Mouse (Mus musculus): Measurements from ENCODE around the gene Vmn1r88. TPM values are rescaled to one million over a fixed set of nuclear protein-coding genes. Genes with fewer than 3 reads are reported as not detected.
"Not testable (repeated sequence)": the region's sequence is repeated elsewhere in the genome, so short reads cannot be mapped to it uniquely, and the experiment has no call there.

Vmn1r88 gene
- not detected in 2 replicates for polyA plus RNA-seq (2016; fragmentation: Nextera tagmentation; extraction: Ambion mirVana)

DNA sequence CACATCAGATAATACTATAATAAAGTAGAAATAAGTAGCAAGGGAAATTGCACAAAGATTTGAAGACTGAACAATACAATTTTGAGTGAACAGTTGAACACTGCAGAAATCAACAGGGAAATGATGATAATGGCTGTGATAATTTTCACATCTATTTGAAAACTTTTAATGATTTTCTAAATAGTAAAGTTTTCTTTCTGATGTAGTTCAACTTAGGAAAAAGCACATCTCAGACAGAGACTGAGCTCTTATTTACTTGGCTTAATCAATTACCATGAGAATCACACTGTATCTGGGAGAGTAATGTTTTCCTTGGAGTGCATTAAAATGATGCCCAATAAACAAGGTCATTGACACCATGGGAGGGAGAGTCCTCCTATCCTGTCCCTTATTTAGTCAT is at the start of gene Vmn1r88:
Vmn1r88 (plus strand) TSS at position 301 of the 400 bp plus-strand sequence.
- ATAC-seq (ENCODE audit: low FRiP score, low read depth) = no peak
- Histone ChIP-seq H3K4me1 (no peaks in the 10 kb centered on the region), H3K36me3 (no peaks in the 10 kb centered on the region), H3K27ac (no peak within 1 kb of the TSS), H3K9me3 (no peaks in the 10 kb centered on the region; the same call in 1 of the 2 replicates), H3K9ac (no peak within 1 kb of the TSS), H3K27me3 (replicated peaks) (no peaks in the 10 kb centered on the region), H3K4me3 (no peak within 1 kb of the TSS), H3K4me2 (replicated peaks) (no peak within 1 kb of the TSS)

DNA sequence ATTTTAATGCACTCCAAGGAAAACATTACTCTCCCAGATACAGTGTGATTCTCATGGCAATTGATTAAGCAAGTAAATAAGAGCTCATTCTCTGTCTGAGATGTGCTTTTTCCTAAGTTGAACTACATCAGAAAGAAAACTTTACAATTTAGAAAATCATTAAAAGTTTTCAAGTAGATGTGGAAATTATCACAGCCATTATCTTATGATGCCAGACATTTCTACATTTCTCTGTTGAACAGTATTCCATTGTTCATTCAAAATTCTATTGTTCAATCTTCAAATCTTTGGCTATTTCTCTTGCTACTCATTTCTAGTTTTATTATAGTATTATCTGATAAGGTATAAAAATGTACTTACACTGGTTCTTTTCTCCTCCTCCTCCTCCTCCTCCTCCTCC is 39.6 kb upstream of the Vmn1r88 start, which contains the start of gene Vmn1r86:
Vmn1r86 (minus strand) TSS at position 101 of the 400 bp plus-strand sequence.
- ATAC-seq (ENCODE audit: low FRiP score, low read depth) = no peak
- H3K4me1 ChIP-seq = no peaks in the 10 kb centered on the region
- H3K9ac ChIP-seq = no peak within 1 kb of the TSS
- no peaks in the 10 kb centered on the region for H3K9me3 ChIP-seq
- no peak within 1 kb of the TSS for H3K27ac ChIP-seq
- H3K4me3 ChIP-seq = no peak within 1 kb of the TSS
- no peaks in the 10 kb centered on the region for H3K27me3 ChIP-seq (replicated peaks)
- no peak within 1 kb of the TSS for H3K4me2 ChIP-seq (replicated peaks)
- no peaks in the 10 kb centered on the region for H3K36me3 ChIP-seq

DNA sequence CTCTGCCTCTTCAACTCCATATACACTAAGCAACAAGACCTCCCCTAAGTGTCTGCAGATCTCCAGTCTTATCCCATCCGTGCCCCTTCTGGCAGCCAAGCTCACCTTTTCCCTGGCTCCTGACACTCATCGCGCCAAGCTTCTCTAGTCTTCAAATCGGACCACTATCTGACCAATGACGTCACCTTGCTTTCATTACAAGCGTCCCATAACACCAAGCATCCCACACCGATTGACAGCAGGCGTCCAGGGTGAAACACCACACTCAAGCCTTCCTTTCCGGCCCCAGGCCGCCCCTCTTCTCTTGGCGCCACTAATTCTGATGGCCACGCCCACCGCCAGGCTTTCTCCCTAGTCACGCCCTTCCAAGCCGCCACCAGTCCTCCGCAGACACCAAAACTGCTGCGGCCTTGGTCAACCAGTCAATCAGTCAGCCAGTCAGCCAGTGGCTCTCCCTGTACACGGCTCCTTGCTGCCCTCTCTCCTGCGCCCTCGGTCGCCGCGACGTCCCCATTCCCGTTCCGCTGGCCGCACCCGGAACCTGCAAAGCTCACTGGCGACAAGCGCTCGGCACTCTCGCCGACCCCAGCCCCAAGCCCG is 35.7 kb upstream of the Vmn1r88 start:
- not testable (repeated sequence) for H3K4me1 ChIP-seq; H3K4me3 ChIP-seq; H3K27ac ChIP-seq; H3K36me3 ChIP-seq; H3K9me3 ChIP-seq; H3K9ac ChIP-seq; H3K27me3 ChIP-seq (replicated peaks)
- peak; percentile 94 for ATAC-seq (ENCODE audit: low FRiP score, low read depth)
- peak overlapping the region; percentile 51 for H3K4me2 ChIP-seq (replicated peaks)
- under 1% methylated on average over 25 of the region's 34 CpGs for WGBS

DNA sequence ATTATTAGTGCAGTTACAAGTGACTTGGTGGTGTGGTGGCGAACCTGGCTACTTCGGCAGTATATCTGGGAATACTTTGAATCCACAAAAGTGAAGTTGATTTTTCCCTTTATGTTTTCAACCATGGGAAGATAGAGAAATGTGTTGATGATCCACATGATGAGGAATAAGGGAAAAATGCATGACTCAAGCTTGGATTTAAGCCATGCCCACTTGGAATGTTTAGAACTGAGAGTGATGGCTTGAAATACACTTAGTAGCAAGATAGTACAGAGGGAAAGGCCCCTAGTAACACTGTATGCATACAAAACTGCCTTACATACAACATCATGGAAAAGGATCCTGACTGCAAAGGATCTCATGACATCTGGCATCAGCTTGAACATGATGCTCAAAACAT is 27.5 kb upstream of the Vmn1r88 start:
- Histone ChIP-seq H3K27ac (no peak overlapping the region), H3K4me1 (no peaks in the 10 kb centered on the region), H3K4me3 (no peak overlapping the region), H3K9me3 (no peaks in the 10 kb centered on the region), H3K9ac (no peak overlapping the region), H3K36me3 (no peaks in the 10 kb centered on the region), H3K4me2 (replicated peaks) (no peak overlapping the region), H3K27me3 (replicated peaks) (no peaks in the 10 kb centered on the region)
- WGBS = 86% methylated on average over 2 of the region's 2 CpGs
- no peak for ATAC-seq (ENCODE audit: low FRiP score, low read depth)

DNA sequence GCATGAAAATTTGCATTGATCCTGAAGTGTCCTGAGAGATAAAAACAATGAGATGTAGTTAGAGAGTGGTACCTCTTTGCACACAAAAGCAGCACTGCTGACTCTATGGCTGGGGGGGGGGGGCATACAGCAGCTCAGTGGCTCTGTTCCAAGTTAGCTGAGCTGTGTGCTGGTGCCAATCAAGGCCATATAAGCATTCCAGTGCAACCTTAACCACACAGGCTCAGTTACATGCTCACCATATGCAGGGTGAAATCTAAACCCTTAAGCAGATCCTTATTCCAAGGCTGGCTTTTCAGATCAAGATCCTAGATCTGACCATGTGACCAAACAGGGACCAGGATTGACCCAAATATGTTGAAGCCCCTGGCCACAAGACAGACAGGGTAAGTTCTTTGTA is 22.0 kb upstream of the Vmn1r88 start:
- no peak overlapping the region for H3K4me3 ChIP-seq
- H3K27ac ChIP-seq = no peak overlapping the region
- no peaks in the 10 kb centered on the region for H3K36me3 ChIP-seq
- H3K9ac ChIP-seq = no peak overlapping the region
- no peaks in the 10 kb centered on the region for H3K4me1 ChIP-seq
- no peaks in the 10 kb centered on the region for H3K9me3 ChIP-seq
- ATAC-seq (ENCODE audit: low FRiP score, low read depth) = no peak
- no peak overlapping the region for H3K4me2 ChIP-seq (replicated peaks)
- H3K27me3 ChIP-seq (replicated peaks) = no peaks in the 10 kb centered on the region

DNA sequence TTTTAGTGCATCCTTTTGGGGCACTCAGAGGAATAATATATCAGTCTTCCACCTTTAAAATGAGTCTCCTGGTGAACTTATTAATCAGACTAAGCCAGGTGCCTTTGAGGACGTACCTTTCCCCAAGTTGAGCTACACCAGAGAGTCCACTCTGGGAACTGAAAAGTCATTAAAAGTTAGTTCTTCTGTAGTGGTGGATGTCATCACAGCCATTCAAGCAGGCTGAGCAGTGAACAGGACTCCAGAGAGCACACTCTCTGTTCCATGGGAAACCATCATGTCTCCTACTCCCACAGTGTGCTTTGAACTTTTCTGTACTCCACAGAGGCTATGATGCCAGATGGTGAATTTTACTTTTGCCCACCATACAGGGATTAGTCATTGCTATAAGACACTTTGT is 19.3 kb upstream of the Vmn1r88 start, which contains the start of gene Vmn1r87:
Vmn1r87 (minus strand) TSS at position 101 of the 400 bp plus-strand sequence.
- Histone ChIP-seq H3K4me3 (no peak within 1 kb of the TSS), H3K27me3 (replicated peaks) (no peaks in the 10 kb centered on the region), H3K9me3 (no peaks in the 10 kb centered on the region), H3K4me1 (no peaks in the 10 kb centered on the region), H3K4me2 (replicated peaks) (no peak within 1 kb of the TSS), H3K36me3 (no peaks in the 10 kb centered on the region), H3K9ac (no peak within 1 kb of the TSS), H3K27ac (no peak within 1 kb of the TSS)
- WGBS = 84% methylated on average over 1 of the region's 1 CpGs
- ATAC-seq (ENCODE audit: low FRiP score, low read depth) = no peak

DNA sequence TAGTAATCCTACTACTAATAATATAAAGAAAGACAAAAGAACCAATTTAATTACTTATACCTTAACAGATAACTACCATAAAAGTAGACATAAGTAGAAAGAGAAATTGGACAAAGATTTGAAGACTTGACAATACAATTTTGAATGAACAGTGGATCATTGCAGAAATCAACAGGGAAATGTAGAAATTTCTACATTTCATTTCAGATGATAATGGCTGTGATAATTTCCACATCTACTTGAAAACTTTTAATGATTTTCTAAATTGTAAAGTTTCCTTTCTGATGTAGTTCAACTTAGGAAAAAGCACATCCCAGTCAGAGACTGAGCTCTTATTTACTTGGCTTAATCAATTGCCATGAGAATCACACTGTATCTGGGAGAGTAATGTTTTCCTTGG is 53.4 kb downstream of the Vmn1r88 start, which contains the start of gene Vmn1r89:
Vmn1r89 (plus strand) TSS at position 301 of the 400 bp plus-strand sequence.
- Histone ChIP-seq H3K27ac (no peak within 1 kb of the TSS), H3K9ac (no peak within 1 kb of the TSS), H3K4me1 (no peaks in the 10 kb centered on the region), H3K4me2 (replicated peaks) (no peak within 1 kb of the TSS), H3K36me3 (no peaks in the 10 kb centered on the region), H3K4me3 (no peak within 1 kb of the TSS), H3K9me3 (no peaks in the 10 kb centered on the region), H3K27me3 (replicated peaks) (no peaks in the 10 kb centered on the region)
- no peak for ATAC-seq (ENCODE audit: low FRiP score, low read depth)

Other genes starting within 250 kb of the Vmn1r88 start
- 583 and 619 TPM in 2 replicates for gene Rps5, start 237.3 kb upstream of the Vmn1r88 start, polyA plus RNA-seq (2016; fragmentation: Nextera tagmentation; extraction: Ambion mirVana)
- gene Rnf225, start 232.2 kb upstream of the Vmn1r88 start, polyA plus RNA-seq (2016; fragmentation: Nextera tagmentation; extraction: Ambion mirVana) = 0.37 and 0.62 TPM in 2 replicates
- 11.6 and 12.1 TPM in 2 replicates for gene Zfp324, start 193.7 kb upstream of the Vmn1r88 start, polyA plus RNA-seq (2016; fragmentation: Nextera tagmentation; extraction: Ambion mirVana)
- gene Zfp446, start 181.7 kb upstream of the Vmn1r88 start, polyA plus RNA-seq (2016; fragmentation: Nextera tagmentation; extraction: Ambion mirVana) = 12.8 and 13.5 TPM in 2 replicates
- gene Slc27a5, start 161.4 kb upstream of the Vmn1r88 start, polyA plus RNA-seq (2016; fragmentation: Nextera tagmentation; extraction: Ambion mirVana) = 0.33 and 0.46 TPM in 2 replicates
- gene Trim28, start 160.5 kb upstream of the Vmn1r88 start, polyA plus RNA-seq (2016; fragmentation: Nextera tagmentation; extraction: Ambion mirVana) = 382 and 393 TPM in 2 replicates
- 31.8 and 39.9 TPM in 2 replicates for gene Zbtb45, start 149.5 kb upstream of the Vmn1r88 start, polyA plus RNA-seq (2016; fragmentation: Nextera tagmentation; extraction: Ambion mirVana)
- 150 and 151 TPM in 2 replicates for gene Chmp2a, start 124.8 kb upstream of the Vmn1r88 start, polyA plus RNA-seq (2016; fragmentation: Nextera tagmentation; extraction: Ambion mirVana)
- gene Ube2m, start 121.3 kb upstream of the Vmn1r88 start, polyA plus RNA-seq (2016; fragmentation: Nextera tagmentation; extraction: Ambion mirVana) = 206 and 215 TPM in 2 replicates
- gene Mzf1, start 104.8 kb upstream of the Vmn1r88 start, polyA plus RNA-seq (2016; fragmentation: Nextera tagmentation; extraction: Ambion mirVana) = 4.8 and 4.9 TPM in 2 replicates
- not detected in 2 replicates for gene Vmn1r85, start 64.4 kb upstream of the Vmn1r88 start, polyA plus RNA-seq (2016; fragmentation: Nextera tagmentation; extraction: Ambion mirVana)
- not detected in 2 replicates for gene Vmn1r86, start 39.7 kb upstream of the Vmn1r88 start, polyA plus RNA-seq (2016; fragmentation: Nextera tagmentation; extraction: Ambion mirVana)
- not detected in 2 replicates for gene Vmn1r87, start 19.4 kb upstream of the Vmn1r88 start, polyA plus RNA-seq (2016; fragmentation: Nextera tagmentation; extraction: Ambion mirVana)
- not detected in 2 replicates for gene Vmn1r89, start 53.5 kb downstream of the Vmn1r88 start, polyA plus RNA-seq (2016; fragmentation: Nextera tagmentation; extraction: Ambion mirVana)
- 68.9 and 71.2 TPM in 2 replicates for gene Lig1, start 117.7 kb downstream of the Vmn1r88 start, polyA plus RNA-seq (2016; fragmentation: Nextera tagmentation; extraction: Ambion mirVana)
- gene Zswim9, start 119.2 kb downstream of the Vmn1r88 start, polyA plus RNA-seq (2016; fragmentation: Nextera tagmentation; extraction: Ambion mirVana) = 12.0 and 17.9 TPM in 2 replicates
- 0.94 and 1.0 TPM in 2 replicates for gene Pla2g4c, start 165.1 kb downstream of the Vmn1r88 start, polyA plus RNA-seq (2016; fragmentation: Nextera tagmentation; extraction: Ambion mirVana)
- gene Cabp5, start 238.6 kb downstream of the Vmn1r88 start, polyA plus RNA-seq (2016; fragmentation: Nextera tagmentation; extraction: Ambion mirVana) = not detected in 2 replicates

Data from neural tube, embryonic 12.5 days (tissue).